9 mouse cellular contexts compared by ENCODE assay signal in genomic region chr7:65803422-65804303, GRCm38 (mm10). TPM values are rescaled to one million over a fixed set of nuclear protein-coding genes. Genes with fewer than 3 reads are reported as not detected.
DNase-seq lines count a peak whose midpoint lies in the region; ATAC-seq and TF ChIP-seq lines count a peak whose summit lies in the region.
"Had no signal": no experiment of that assay in that cellular context is flagged by ENCODE, and none has a peak within 500 bp of the region (broad histone marks: within the 10 kb centered on the region; RNA-seq: fewer than 3 reads in every experiment).

No protein-coding gene starts in this region.

- H3K27ac ChIP-seq in embryonic facial prominence, embryonic 14.5 days (replicated peaks; ENCODE audit: low read depth, low read length), result no peak overlapping the region
- peak overlapping the region; percentile 34 for H3K27ac ChIP-seq in heart, adult 2 months

- H3K36me3 ChIP-seq in embryonic facial prominence, embryonic 14.5 days (ENCODE audit: control insufficient read depth, insufficient read depth, low read length), result no peaks in the 10 kb centered on the region
- no peaks in the 10 kb centered on the region for H3K36me3 ChIP-seq in heart, adult 2 months (ENCODE audit: control insufficient read depth, insufficient read depth, low read length)

- H3K27me3 ChIP-seq in embryonic facial prominence, embryonic 14.5 days (replicated peaks; ENCODE audit: control insufficient read depth, insufficient read depth, low read length), result no peaks in the 10 kb centered on the region
- H3K27me3 ChIP-seq in heart, adult 2 months (ENCODE audit: control insufficient read depth, insufficient read depth, low read length), result no peaks in the 10 kb centered on the region

- no peak for TF ChIP-seq POLR2A in heart, adult 2 months (IDR thresholded peaks at IDR 0.05; ENCODE audit: insufficient read depth, low read depth, low read length)

- intact Hi-C loops in heart, adult 2 months (cut with DNase I), result no loop called here

- no peaks in the 10 kb centered on the region for H3K9me3 ChIP-seq in embryonic facial prominence, embryonic 14.5 days (ENCODE audit: control insufficient read depth, low read length)

- H3K4me2 ChIP-seq in embryonic facial prominence, embryonic 14.5 days (ENCODE audit: low read depth, low read length), result no peak overlapping the region

- WGBS in embryonic facial prominence, embryonic 14.5 days, result 49% methylated on average over 11 of the region's 11 CpGs
- 38% methylated on average over 11 of the region's 11 CpGs for WGBS in heart, adult 2 months

- no peaks in the 10 kb centered on the region for H3K4me1 ChIP-seq in embryonic facial prominence, embryonic 14.5 days (ENCODE audit: control insufficient read depth, insufficient read depth, low read length)
- H3K4me1 ChIP-seq in heart, adult 2 months (ENCODE audit: control insufficient read depth, insufficient read depth, low read length), result peaks cover 6% of the 10 kb centered on the region

- H3K79me2 ChIP-seq in heart, adult 2 months (replicated peaks; ENCODE audit: control insufficient read depth, insufficient read depth, low read length), result no peaks in the 10 kb centered on the region

- no peak overlapping the region for H3K9ac ChIP-seq in embryonic facial prominence, embryonic 14.5 days (ENCODE audit: low read depth, low read length)
- H3K9ac ChIP-seq in heart, adult 2 months (ENCODE audit: low read depth, low read length), result no peak overlapping the region

- TF ChIP-seq EP300 in heart, adult 2 months (IDR thresholded peaks at IDR 0.05; ENCODE audit: insufficient read depth, low read depth, low read length), result 0 out of 2 replicates have a peak, but pooled peaks have one; percentile 36

- DNase-seq in embryonic facial prominence, embryonic 14.5 days (ENCODE audit: low spot score), result peak; percentile 69
- peak; percentile 66 to 78 for DNase-seq in heart, adult 2 months
- peak; percentile 53 for DNase-seq in kidney, postnatal 14 days
- peak; percentile 71 for DNase-seq in lung, postnatal 10 days
- DNase-seq in urinary bladder, postnatal 25 days (ENCODE audit: low spot score), result no peak
- DNase-seq in cerebellum, adult 8-10 months, result no peak
- DNase-seq in cerebellum, adult 11 months, result no peak
- DNase-seq in cerebellum, adult 9-11 months, result no peak
- DNase-seq: thymus, postnatal 14 days had no signal

- no peak for TF ChIP-seq CTCF in heart, adult 2 months (IDR thresholded peaks at IDR 0.05)

- peak; percentile 79; the same call in 1 of the 2 replicates for ATAC-seq in embryonic facial prominence, embryonic 14.5 days (ENCODE audit: low read depth)

- no peak overlapping the region for H3K4me3 ChIP-seq in embryonic facial prominence, embryonic 14.5 days (ENCODE audit: low read depth, low read length)
- H3K4me3 ChIP-seq in heart, adult 2 months, result no peak overlapping the region

RNA-seq across cellular contexts. Expression of gene Pcsk6, which starts 57.9 kb away (rescaled TPM):
- 12.3 and 16.0 TPM in 2 replicates for polyA plus RNA-seq in embryonic facial prominence, embryonic 14.5 days (2014; fragmentation: Nextera tagmentation; extraction: Ambion mirVana)
- total RNA-seq in heart, adult 2 months (2021), result 10 to 100 TPM; 36.0 to 44.0 TPM
- polyA plus RNA-seq in heart, adult 2 months (2012; rRNA removed), result 27.9 and 41.2 TPM in 2 replicates

Comparison
In these comparisons a context has a peak if more than half of its experiments do, and no peak if none do; other contexts are left out.
1. DNase-seq: peak in embryonic facial prominence, embryonic 14.5 days (single experiment), heart, adult 2 months (2 of 2), kidney, postnatal 14 days (single experiment) and lung, postnatal 10 days (single experiment); none in urinary bladder, postnatal 25 days (single experiment), cerebellum, adult 8-10 months (single experiment), cerebellum, adult 11 months (single experiment) and cerebellum, adult 9-11 months (single experiment).